Mouse (Mus musculus) lung, embryonic 16.5 days (tissue): ENCODE results near the gene Rpl34. TPM values are rescaled to one million over a fixed set of nuclear protein-coding genes. Genes with fewer than 3 reads are reported as not detected.

Experiments
- ATAC-seq: fragments of 200-750 bp; cut with Nextera tagmentation; 2 replicates; pipeline ENCODE4 v1.8.0; 2017; ENCODE audit warnings: low read depth, mild to moderate bottlenecking, moderate library complexity
- H3K27ac ChIP-seq: fragments of 300-500 bp; sonication (generic); 2 replicates; pipeline ENCODE4 v1.5.1; 2014; ENCODE audit warnings: mild to moderate bottlenecking, control low read depth, low read length
- H3K27me3 ChIP-seq: fragments of 300-500 bp; sonication (generic); 2 replicates; pipeline ENCODE4 v1.6.1; 2014; ENCODE audit warnings: low read depth, low read length, mixed read lengths; ENCODE audit not compliant: control insufficient read depth, insufficient read depth
- H3K36me3 ChIP-seq: fragments of 300-500 bp; sonication (generic); 2 replicates; pipeline ENCODE4 v1.6.1; 2014; ENCODE audit warnings: low read length; ENCODE audit not compliant: control insufficient read depth, insufficient read depth
- H3K4me1 ChIP-seq: fragments of 300-500 bp; sonication (generic); replicated peaks from 2 replicates; pipeline ENCODE4 v1.6.1; 2014; ENCODE audit warnings: low read length, mixed read lengths; ENCODE audit not compliant: control insufficient read depth, insufficient read depth
- H3K4me2 ChIP-seq: fragments of 300-500 bp; sonication (generic); 2 replicates; pipeline ENCODE4 v1.6.1; 2014; ENCODE audit warnings: low read depth, low read length, control low read depth
- H3K4me3 ChIP-seq: fragments of 300-500 bp; sonication (generic); 2 replicates; pipeline ENCODE4 v1.5.1; 2014; ENCODE audit warnings: mild to moderate bottlenecking, low read length, control low read depth
- H3K9ac ChIP-seq: fragments of 300-500 bp; sonication (generic); 2 replicates; pipeline ENCODE4 v1.6.1; 2014; ENCODE audit warnings: low read length, control low read depth
- H3K9me3 ChIP-seq: fragments of 300-500 bp; sonication (generic); 2 replicates; pipeline ENCODE4 v1.6.1; 2016; ENCODE audit warnings: low read length; ENCODE audit not compliant: control insufficient read depth
- WGBS: fragments of 180-500 bp; shearing (Covaris S2); extraction: QIAGEN DNeasy Blood & Tissue Kit; methylation state at CpG from one replicate; pipeline ENCODE4 v1.1.7; 2014; 5-methylcytosine and 5-hydroxymethylcytosine counted together
- polyA plus RNA-seq: library from polyadenylated mRNA; unstranded; fragments of >200 nt; fragmentation: Nextera tagmentation; extraction: Ambion mirVana; gene quantifications from 2 replicates; pipeline ENCODE4 v1.2.1, GENCODE M21; 2015

Gene Rpl34
- polyA plus RNA-seq, 1 experiment from 2014 or later, result 840 TPM

DNA sequence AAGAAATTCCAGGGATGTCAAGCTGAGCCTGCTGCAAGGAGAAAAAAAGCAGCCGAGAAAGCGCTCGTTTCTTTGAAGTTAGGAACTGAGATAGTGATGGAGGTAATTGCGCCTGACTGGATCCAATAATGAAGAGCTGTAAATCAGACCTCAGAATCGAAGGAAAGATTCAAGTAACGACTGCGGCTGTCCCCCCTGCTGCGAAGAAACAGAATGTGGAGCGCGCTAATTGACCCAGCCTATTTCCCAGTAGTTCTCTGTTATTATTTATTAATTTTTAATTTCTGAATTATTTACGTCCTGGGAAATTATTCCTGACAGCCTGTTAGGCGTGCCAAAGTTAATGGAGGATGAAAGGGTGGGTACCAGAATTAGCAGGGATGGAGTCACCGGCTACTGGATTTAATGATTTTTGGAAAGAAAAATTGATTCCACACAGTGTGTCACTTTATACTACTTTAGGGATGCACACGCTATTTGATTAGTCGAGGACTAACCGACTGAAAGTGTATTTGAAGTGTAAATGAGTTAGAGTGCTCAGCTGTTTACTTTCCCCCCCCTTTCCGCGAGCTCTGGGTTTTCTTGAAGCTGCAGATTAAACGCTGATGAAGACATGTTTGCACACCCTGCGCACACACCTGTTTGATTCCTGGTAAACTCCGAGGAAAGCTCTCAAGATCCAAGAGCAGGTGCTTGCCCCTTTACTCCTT lies 7.6 kb upstream of the Rpl34 start:
- H3K27me3 ChIP-seq, result no peaks in the 10 kb centered on the region
- no peak overlapping the region for H3K4me2 ChIP-seq
- no peaks in the 10 kb centered on the region for H3K9me3 ChIP-seq
- H3K9ac ChIP-seq, result no peak overlapping the region
- no peak overlapping the region for H3K27ac ChIP-seq
- H3K4me3 ChIP-seq, result no peak overlapping the region
- WGBS, result 32% methylated on average over 21 of the region's 21 CpGs
- H3K36me3 ChIP-seq, result no peaks in the 10 kb centered on the region
- no peak for ATAC-seq
- H3K4me1 ChIP-seq, result no peaks in the 10 kb centered on the region

DNA sequence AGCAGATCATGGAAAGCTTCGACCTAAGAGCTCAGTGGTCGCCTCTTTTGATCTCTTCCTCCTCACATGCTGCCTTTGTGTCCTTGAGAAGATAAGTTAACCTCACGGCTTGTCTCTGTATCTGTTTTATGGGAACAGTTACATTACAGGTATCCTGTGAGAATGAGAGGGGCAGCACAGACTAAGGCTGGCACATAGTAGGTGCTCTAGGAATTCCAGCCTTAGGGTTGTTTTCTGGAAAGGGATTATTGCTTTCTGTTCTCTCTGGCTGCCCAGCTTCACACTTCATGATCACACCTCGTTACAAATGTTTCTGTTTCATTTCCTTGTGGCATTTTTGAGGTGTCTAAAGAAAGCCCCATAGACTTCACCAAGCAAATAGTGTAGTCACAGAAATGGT lies 6.6 kb upstream of the Rpl34 start:
- WGBS, result 44% methylated on average over 4 of the region's 4 CpGs
- no peaks in the 10 kb centered on the region for H3K27me3 ChIP-seq
- no peaks in the 10 kb centered on the region for H3K4me1 ChIP-seq
- H3K27ac ChIP-seq, result no peak overlapping the region
- H3K9ac ChIP-seq, result no peak overlapping the region
- no peak overlapping the region for H3K4me2 ChIP-seq
- H3K36me3 ChIP-seq, result no peaks in the 10 kb centered on the region
- H3K9me3 ChIP-seq, result no peaks in the 10 kb centered on the region
- no peak overlapping the region for H3K4me3 ChIP-seq
- ATAC-seq, result no peak

DNA sequence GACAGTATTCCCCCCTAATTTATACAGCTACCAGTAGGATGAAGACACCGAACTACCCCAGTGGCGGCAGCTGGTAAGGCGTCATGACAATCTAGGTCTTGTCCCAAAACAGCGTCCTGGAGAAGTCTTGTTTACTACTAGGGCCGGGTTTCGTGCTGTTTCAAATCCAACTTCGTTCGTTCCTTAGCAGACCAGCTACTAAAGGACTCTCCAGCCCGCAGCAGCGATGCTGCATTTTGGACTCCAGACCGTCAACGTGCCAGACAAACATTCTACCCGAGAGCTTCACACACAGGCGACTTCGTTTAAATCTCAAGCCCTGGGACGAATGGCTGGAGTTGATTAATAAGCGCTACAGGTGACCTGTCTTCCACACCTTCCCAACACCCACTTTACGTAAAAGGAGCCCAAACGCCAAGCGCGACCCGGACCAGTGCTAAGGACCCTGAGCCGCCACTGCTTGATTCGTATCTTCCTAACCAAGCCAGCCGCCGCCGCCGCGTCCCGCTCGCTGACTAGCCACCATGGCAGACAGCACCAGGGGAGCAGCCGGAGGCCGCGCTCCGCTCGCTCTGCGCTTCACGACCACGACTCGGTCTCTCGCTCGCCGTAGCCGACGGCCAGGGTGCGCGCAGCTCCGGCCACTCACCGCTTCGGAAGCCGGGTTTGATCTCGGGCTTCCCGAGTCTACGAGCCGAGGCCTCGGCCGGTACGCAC lies 568 bp downstream of the Rpl34 start:
- peak; percentile 62; the same call in 1 of the 2 replicates for ATAC-seq
- Histone ChIP-seq H3K9ac (peak overlapping the region; percentile 99), H3K27me3 (no peaks in the 10 kb centered on the region), H3K27ac (peak overlapping the region; percentile 84), H3K4me2 (peak overlapping the region; percentile 77), H3K36me3 (peaks cover 24% of the 10 kb centered on the region), H3K4me3 (peak overlapping the region; percentile 97), H3K4me1 (peaks cover 23% of the 10 kb centered on the region), H3K9me3 (no peaks in the 10 kb centered on the region)
- WGBS, result under 1% methylated on average over 57 of the region's 58 CpGs

DNA sequence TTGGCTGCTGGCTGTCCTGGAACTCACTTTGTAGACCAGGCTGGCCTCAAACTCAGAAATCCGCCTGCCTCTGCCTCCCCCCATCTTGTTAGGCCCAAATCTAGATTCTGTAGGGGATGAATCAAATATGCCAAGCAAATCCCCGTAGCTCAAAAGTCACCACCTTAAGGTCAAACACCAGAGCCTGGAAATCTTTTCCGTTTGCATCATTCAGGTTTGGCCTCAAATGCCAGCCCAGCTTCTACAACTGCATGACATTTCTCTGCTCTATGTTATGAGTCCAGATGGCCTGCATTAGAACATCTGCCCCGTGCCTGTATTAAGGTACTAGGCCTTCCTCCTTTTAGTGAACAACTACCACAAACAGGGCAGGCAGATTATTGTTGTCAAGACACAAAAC lies 2.5 kb downstream of the Rpl34 start:
- H3K9ac ChIP-seq, result no peak overlapping the region

DNA sequence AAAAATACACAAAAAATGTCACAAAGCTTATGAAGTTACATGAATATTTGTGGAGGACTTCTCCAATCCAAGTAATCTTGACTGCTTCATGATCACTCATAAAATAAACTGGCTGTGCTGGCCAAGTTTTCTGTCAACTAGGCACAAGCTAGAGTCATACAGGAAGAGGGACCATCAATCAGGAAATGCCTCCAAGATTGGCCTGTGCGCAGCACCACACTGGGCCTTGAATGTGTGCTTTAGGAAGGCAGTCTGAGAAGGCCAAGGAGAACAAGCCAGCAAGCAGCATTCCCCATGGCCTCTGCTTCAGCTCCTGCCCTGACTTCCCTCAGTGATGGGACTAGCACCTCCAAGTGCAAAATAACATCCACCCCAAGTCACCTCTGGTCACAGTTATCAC lies 3.2 kb downstream of the Rpl34 start:
- no peak for ATAC-seq
- H3K9me3 ChIP-seq, result no peaks in the 10 kb centered on the region
- H3K4me2 ChIP-seq, result no peak overlapping the region
- WGBS, result 48% methylated on average over 1 of the region's 1 CpGs
- H3K27me3 ChIP-seq, result no peaks in the 10 kb centered on the region
- no peak overlapping the region for H3K27ac ChIP-seq
- no peak overlapping the region for H3K4me3 ChIP-seq
- H3K36me3 ChIP-seq, result peaks cover 26% of the 10 kb centered on the region
- peaks cover 23% of the 10 kb centered on the region for H3K4me1 ChIP-seq
- no peak overlapping the region for H3K9ac ChIP-seq

More for the DNA sequence above, 2.5 kb downstream of the Rpl34 start:
- Histone ChIP-seq H3K36me3 (peaks cover 26% of the 10 kb centered on the region), H3K27ac (no peak overlapping the region), H3K27me3 (no peaks in the 10 kb centered on the region), H3K4me3 (no peak overlapping the region), H3K4me2 (no peak overlapping the region), H3K4me1 (peaks cover 23% of the 10 kb centered on the region), H3K9me3 (no peaks in the 10 kb centered on the region)
- no peak for ATAC-seq
- WGBS, result 69% methylated on average over 4 of the region's 4 CpGs

DNA sequence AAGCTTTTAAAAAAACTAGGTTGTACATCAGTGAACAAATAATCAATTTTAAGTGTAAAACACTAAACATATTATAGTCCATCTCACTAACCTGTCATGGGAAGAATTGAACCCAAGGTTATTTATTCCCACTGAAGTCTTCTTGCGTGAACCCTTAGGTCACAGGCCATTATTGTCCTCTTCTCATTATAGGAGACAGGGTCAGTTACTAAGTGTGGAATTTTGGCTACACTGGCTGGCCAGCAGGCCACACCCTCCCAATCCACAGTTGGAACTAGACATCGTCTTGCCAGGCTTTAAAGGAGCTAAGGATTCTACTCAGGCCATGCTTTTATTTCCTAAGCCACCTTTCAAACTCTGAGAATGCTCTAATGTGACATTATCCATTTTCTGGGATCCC lies 4.5 kb downstream of the Rpl34 start:
- H3K9me3 ChIP-seq, result no peaks in the 10 kb centered on the region
- H3K27me3 ChIP-seq, result no peaks in the 10 kb centered on the region
- no peak overlapping the region for H3K27ac ChIP-seq
- no peak overlapping the region for H3K4me3 ChIP-seq
- peaks cover 26% of the 10 kb centered on the region for H3K36me3 ChIP-seq
- no peak overlapping the region for H3K4me2 ChIP-seq
- H3K4me1 ChIP-seq, result peaks cover 19% of the 10 kb centered on the region
- 62% methylated on average over 2 of the region's 2 CpGs for WGBS
- no peak overlapping the region for H3K9ac ChIP-seq
- no peak for ATAC-seq

DNA sequence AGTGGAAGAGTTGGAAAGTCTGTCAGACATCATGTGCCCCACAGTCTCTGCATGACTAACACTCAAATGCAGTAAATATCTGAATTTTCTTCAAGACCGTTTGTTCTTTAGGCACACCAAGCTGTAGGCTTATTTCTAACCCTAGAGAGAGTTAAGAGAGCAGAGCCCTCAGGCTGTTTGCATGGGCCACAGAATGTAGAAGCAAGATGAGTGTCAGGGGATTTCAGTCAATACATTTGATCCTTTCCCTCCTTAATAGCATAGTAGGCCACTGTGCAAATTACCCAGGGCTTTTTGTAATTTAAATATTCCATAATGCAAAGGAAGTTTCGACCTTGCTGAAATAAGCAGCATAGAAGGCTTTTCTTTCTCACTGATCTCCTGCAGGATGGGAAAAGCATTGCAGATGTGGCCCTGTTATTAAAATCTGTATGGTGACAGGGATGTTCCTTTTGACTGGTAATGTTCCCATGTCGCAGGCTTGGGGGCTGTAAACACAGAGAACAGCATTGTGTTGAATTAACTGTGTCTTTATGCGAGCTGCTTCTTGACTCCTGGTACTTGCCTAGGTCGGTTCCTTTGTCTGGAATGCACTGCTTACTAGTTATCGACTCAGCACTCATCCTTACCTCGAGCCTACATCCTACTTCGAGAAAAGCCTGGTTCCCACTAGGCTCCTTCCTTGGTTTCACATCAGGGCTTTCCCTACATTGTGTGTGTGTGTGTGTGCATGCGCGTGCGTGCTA lies 7.3 kb downstream of the Rpl34 start:
- Histone ChIP-seq H3K27ac (no peak overlapping the region), H3K4me1 (peaks cover 5% of the 10 kb centered on the region; the same call in 1 of the 2 replicates), H3K9me3 (no peaks in the 10 kb centered on the region), H3K4me3 (no peak overlapping the region), H3K36me3 (peaks cover 22% of the 10 kb centered on the region), H3K9ac (no peak overlapping the region), H3K4me2 (no peak overlapping the region), H3K27me3 (no peaks in the 10 kb centered on the region)
- ATAC-seq, result no peak
- 70% methylated on average over 11 of the region's 11 CpGs for WGBS

DNA sequence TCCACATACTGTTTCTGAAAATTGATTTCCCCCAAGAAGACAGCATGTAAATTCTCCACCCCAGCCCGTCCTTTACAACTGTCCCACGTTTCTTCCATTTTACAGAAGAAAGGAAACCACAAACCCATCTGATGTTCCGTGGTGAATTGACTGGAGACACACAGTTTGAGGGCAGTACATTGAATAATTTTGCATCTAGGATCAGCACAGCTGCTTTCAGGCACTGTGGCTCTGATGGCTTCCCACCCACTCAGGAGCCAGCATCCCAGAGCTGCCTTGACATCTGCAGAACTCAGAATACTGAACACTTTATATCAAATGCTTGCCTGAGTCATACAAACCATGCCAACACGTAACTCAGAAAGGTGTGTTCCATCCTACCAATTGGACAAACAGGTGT lies 10.0 kb downstream of the Rpl34 start:
- no peak overlapping the region for H3K4me2 ChIP-seq
- WGBS, result 79% methylated on average over 4 of the region's 4 CpGs
- no peak overlapping the region for H3K4me3 ChIP-seq
- H3K27me3 ChIP-seq, result no peaks in the 10 kb centered on the region
- H3K9ac ChIP-seq, result no peak overlapping the region
- H3K4me1 ChIP-seq, result no peaks in the 10 kb centered on the region
- H3K36me3 ChIP-seq, result 0 out of 2 replicates have a peak, but pooled peaks cover 2% of the 10 kb centered on the region
- H3K9me3 ChIP-seq, result no peaks in the 10 kb centered on the region
- ATAC-seq, result no peak
- no peak overlapping the region for H3K27ac ChIP-seq

DNA sequence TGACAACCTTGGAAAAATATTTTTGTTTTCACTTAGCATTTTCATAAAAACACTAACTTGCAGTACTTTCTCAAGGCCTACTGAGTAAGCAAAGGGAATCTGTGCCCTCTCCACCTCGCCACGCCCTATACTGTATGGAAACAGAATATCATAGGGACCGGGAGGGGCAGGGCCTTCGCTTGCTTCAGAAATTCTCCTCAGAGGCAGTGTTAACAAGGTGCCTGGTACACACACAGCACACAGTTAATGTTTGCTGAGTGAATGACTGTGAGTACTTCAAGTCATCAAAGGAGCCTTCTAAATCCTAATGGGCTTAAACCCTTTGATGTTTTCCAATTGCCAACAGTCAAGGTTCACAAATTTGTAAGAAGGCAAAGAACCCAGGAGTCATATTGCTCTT lies 11.3 kb downstream of the Rpl34 start:
- 66% methylated on average over 4 of the region's 4 CpGs for WGBS
- Histone ChIP-seq H3K9me3 (no peaks in the 10 kb centered on the region), H3K4me3 (no peak overlapping the region), H3K36me3 (no peaks in the 10 kb centered on the region), H3K4me1 (peaks cover 3% of the 10 kb centered on the region; the same call in 1 of the 2 replicates), H3K9ac (no peak overlapping the region), H3K27me3 (no peaks in the 10 kb centered on the region), H3K27ac (no peak overlapping the region), H3K4me2 (no peak overlapping the region)
- no peak for ATAC-seq
